Mouse (Mus musculus) forebrain, embryonic 13.5 days (tissue): ENCODE results near the gene Dvl2. TPM values are rescaled to one million over a fixed set of nuclear protein-coding genes. Genes with fewer than 3 reads are reported as not detected.
"Not testable (repeated sequence)": the region's sequence is repeated elsewhere in the genome, so short reads cannot be mapped to it uniquely, and the experiment has no call there.

Experiments
- ATAC-seq: fragments of 200-750 bp; cut with Nextera tagmentation; 2 replicates; pipeline ENCODE4 v1.8.0; 2017
- H3K27ac ChIP-seq: fragments of 300-500 bp; sonication (generic); 2 replicates; pipeline ENCODE4 v1.5.1; 2015; ENCODE audit warnings: inconsistent platforms, mild to moderate bottlenecking, moderate library complexity
- H3K27me3 ChIP-seq: fragments of 300-500 bp; sonication (generic); 2 replicates; pipeline ENCODE4 v1.6.1; 2015; ENCODE audit warnings: mild to moderate bottlenecking, inconsistent platforms
- H3K36me3 ChIP-seq: fragments of 300-500 bp; sonication (generic); 2 replicates; pipeline ENCODE4 v1.6.1; 2015; ENCODE audit warnings: mild to moderate bottlenecking, inconsistent platforms; ENCODE audit not compliant: poor library complexity, severe bottlenecking
- H3K4me1 ChIP-seq: fragments of 300-500 bp; sonication (generic); 2 replicates; pipeline ENCODE4 v1.6.1; 2015; ENCODE audit warnings: inconsistent platforms
- H3K4me2 ChIP-seq: fragments of 300-500 bp; sonication (generic); 2 replicates; pipeline ENCODE4 v1.6.1; 2015; ENCODE audit warnings: inconsistent platforms, mild to moderate bottlenecking, moderate library complexity
- H3K4me3 ChIP-seq: fragments of 300-500 bp; sonication (generic); 2 replicates; pipeline ENCODE4 v1.5.1; 2015; ENCODE audit warnings: mild to moderate bottlenecking, inconsistent platforms
- H3K9ac ChIP-seq: fragments of 300-500 bp; sonication (generic); 2 replicates; pipeline ENCODE4 v1.6.1; 2015; ENCODE audit warnings: mild to moderate bottlenecking, inconsistent platforms
- H3K9me3 ChIP-seq: fragments of 300-500 bp; sonication (generic); replicated peaks from 2 replicates; pipeline ENCODE4 v1.6.1; 2016; ENCODE audit warnings: inconsistent platforms
- WGBS: fragments of 180-500 bp; shearing (Covaris S2); methylation state at CpG from one replicate; pipeline ENCODE4 v1.1.7; 2015; 5-methylcytosine and 5-hydroxymethylcytosine counted together
- polyA plus RNA-seq: library from polyadenylated mRNA; unstranded; fragments of >200 nt; fragmentation: Nextera tagmentation; extraction: Ambion mirVana; gene quantifications from 2 replicates; pipeline ENCODE4 v1.2.1, GENCODE M21; 2015

Dvl2 gene
- polyA plus RNA-seq, 1 experiment from 2014 or later, result 31.8 TPM

GRCm38 (mm10) chr11:70014880-70015558 is 14.6 kb downstream of the Dvl2 start, which contains the start of gene Acadvl:
Gene Acadvl (minus strand): TSS chr11:70015411.
- Histone ChIP-seq H3K27me3 (no peaks in the 10 kb centered on the region), H3K4me2 (peak within 1 kb of the TSS; percentile 85), H3K36me3 (peaks cover 41% of the 10 kb centered on the region), H3K9ac (peak within 1 kb of the TSS; percentile 83), H3K9me3 (no peaks in the 10 kb centered on the region), H3K4me3 (peak within 1 kb of the TSS; percentile 59), H3K27ac (peak within 1 kb of the TSS; percentile 59), H3K4me1 (peaks cover 42% of the 10 kb centered on the region)
- peak; percentile 84 for ATAC-seq
- WGBS, result under 1% methylated on average over 35 of the region's 35 CpGs

GRCm38 (mm10) chr11:70015677-70016076 is 15.3 kb downstream of the Dvl2 start:
- Histone ChIP-seq H3K4me1 (peaks cover 49% of the 10 kb centered on the region), H3K27ac (no peak overlapping the region), H3K9me3 (no peaks in the 10 kb centered on the region), H3K4me3 (peak overlapping the region; percentile 59; the same call in 1 of the 2 replicates), H3K27me3 (no peaks in the 10 kb centered on the region), H3K4me2 (peak overlapping the region; percentile 85), H3K36me3 (peaks cover 34% of the 10 kb centered on the region), H3K9ac (peak overlapping the region; percentile 83; the same call in 1 of the 2 replicates)
- 65% methylated on average over 6 of the region's 6 CpGs for WGBS
- ATAC-seq, result no peak

- H3K27me3 ChIP-seq, H3K4me2 ChIP-seq, ATAC-seq, H3K9ac ChIP-seq, H3K9me3 ChIP-seq, H3K27ac ChIP-seq, H3K4me3 ChIP-seq: not testable (repeated sequence)
- peaks cover 29% of the 10 kb centered on the region for H3K36me3 ChIP-seq
- WGBS, result 86% methylated on average over 2 of the region's 2 CpGs
- H3K4me1 ChIP-seq, result peaks cover 51% of the 10 kb centered on the region
Observed at GRCm38 (mm10) chr11:70016177-70016576, 15.8 kb downstream of the Dvl2 start.

GRCm38 (mm10) chr11:70016669-70017068 is 16.3 kb downstream of the Dvl2 start, which contains the start of gene Dlg4:
Gene Dlg4 (plus strand): TSS chr11:70016942.
- H3K4me1 ChIP-seq, result peaks cover 51% of the 10 kb centered on the region
- ATAC-seq, result no peak
- 78% methylated on average over 3 of the region's 3 CpGs for WGBS

GRCm38 (mm10) chr11:70017199-70017767 is 16.9 kb downstream of the Dvl2 start:
- peak overlapping the region; percentile 92 for H3K4me2 ChIP-seq
- H3K4me3 ChIP-seq, result peak overlapping the region; percentile 71
- H3K4me1 ChIP-seq, result peaks cover 56% of the 10 kb centered on the region
- 29% methylated on average over 7 of the region's 7 CpGs for WGBS
- no peaks in the 10 kb centered on the region for H3K9me3 ChIP-seq
- ATAC-seq, result no peak
- H3K9ac ChIP-seq, result peak overlapping the region; percentile 92
- H3K36me3 ChIP-seq, result peaks cover 18% of the 10 kb centered on the region
- peak overlapping the region; percentile 96 for H3K27ac ChIP-seq
- H3K27me3 ChIP-seq, result no peaks in the 10 kb centered on the region

More at GRCm38 (mm10) chr11:70016669-70017068, 16.3 kb downstream of the Dvl2 start, which contains the start of gene Dlg4:
- Histone ChIP-seq H3K36me3 (peaks cover 24% of the 10 kb centered on the region), H3K4me2 (peak within 1 kb of the TSS; percentile 92), H3K27me3 (no peaks in the 10 kb centered on the region), H3K9me3 (no peaks in the 10 kb centered on the region), H3K4me3 (peak within 1 kb of the TSS; percentile 71), H3K9ac (peak within 1 kb of the TSS; percentile 92), H3K27ac (peak within 1 kb of the TSS; percentile 96)

GRCm38 (mm10) chr11:70018131-70018990 is 18.0 kb downstream of the Dvl2 start:
- Histone ChIP-seq H3K36me3 (peaks cover 7% of the 10 kb centered on the region), H3K27me3 (no peaks in the 10 kb centered on the region), H3K27ac (peak overlapping the region; percentile 96), H3K9ac (peak overlapping the region; percentile 92), H3K4me1 (peaks cover 67% of the 10 kb centered on the region), H3K4me3 (peak overlapping the region; percentile 71), H3K9me3 (no peaks in the 10 kb centered on the region), H3K4me2 (peak overlapping the region; percentile 92)
- WGBS, result 3% methylated on average over 19 of the region's 25 CpGs
- no peak for ATAC-seq

GRCm38 (mm10) chr11:70019495-70020021 is 19.2 kb downstream of the Dvl2 start:
- Histone ChIP-seq H3K4me3 (peak overlapping the region; percentile 71), H3K4me1 (peaks cover 74% of the 10 kb centered on the region), H3K4me2 (peak overlapping the region; percentile 92), H3K9ac (peak overlapping the region; percentile 92), H3K27me3 (no peaks in the 10 kb centered on the region), H3K9me3 (no peaks in the 10 kb centered on the region), H3K27ac (peak overlapping the region; percentile 96), H3K36me3 (no peaks in the 10 kb centered on the region)
- no peak for ATAC-seq
- 18% methylated on average over 2 of the region's 2 CpGs for WGBS

GRCm38 (mm10) chr11:70020022-70020631 is 19.7 kb downstream of the Dvl2 start:
- peak overlapping the region; percentile 96 for H3K27ac ChIP-seq
- no peaks in the 10 kb centered on the region for H3K27me3 ChIP-seq
- WGBS, result 9% methylated on average over 8 of the region's 8 CpGs
- peak overlapping the region; percentile 92 for H3K4me2 ChIP-seq
- peaks cover 74% of the 10 kb centered on the region for H3K4me1 ChIP-seq
- no peaks in the 10 kb centered on the region for H3K9me3 ChIP-seq
- peak overlapping the region; percentile 71 for H3K4me3 ChIP-seq
- no peak for ATAC-seq
- no peaks in the 10 kb centered on the region for H3K36me3 ChIP-seq
- peak overlapping the region; percentile 92 for H3K9ac ChIP-seq

GRCm38 (mm10) chr11:70020731-70021263 is 20.4 kb downstream of the Dvl2 start:
- H3K27ac ChIP-seq, result peak overlapping the region; percentile 96
- H3K9me3 ChIP-seq, result no peaks in the 10 kb centered on the region
- peaks cover 76% of the 10 kb centered on the region for H3K4me1 ChIP-seq
- H3K9ac ChIP-seq, result peak overlapping the region; percentile 92
- H3K4me2 ChIP-seq, result peak overlapping the region; percentile 92
- ATAC-seq, result peak; percentile 79
- H3K36me3 ChIP-seq, result no peaks in the 10 kb centered on the region
- no peaks in the 10 kb centered on the region for H3K27me3 ChIP-seq
- WGBS, result under 1% methylated on average over 8 of the region's 8 CpGs
- H3K4me3 ChIP-seq, result peak overlapping the region; percentile 71

GRCm38 (mm10) chr11:70021264-70022132 is 21.1 kb downstream of the Dvl2 start:
- Histone ChIP-seq H3K9me3 (no peaks in the 10 kb centered on the region), H3K4me3 (peak overlapping the region; percentile 71), H3K27ac (peak overlapping the region; percentile 96), H3K4me2 (peak overlapping the region; percentile 92), H3K36me3 (no peaks in the 10 kb centered on the region), H3K4me1 (peaks cover 83% of the 10 kb centered on the region), H3K9ac (peak overlapping the region; percentile 92), H3K27me3 (no peaks in the 10 kb centered on the region)
- under 1% methylated on average over 40 of the region's 40 CpGs for WGBS
- ATAC-seq, result peak; percentile 71
